Mouse (Mus musculus): ENCODE data around the gene 4833439L19Rik. TPM values are rescaled to one million over a fixed set of nuclear protein-coding genes. Genes with fewer than 3 reads are reported as not detected.

The 4833439L19Rik gene
- 31.9 to 42.3 TPM (median 38.0 TPM) in 4 replicates for total RNA-seq (2023)

GRCm38 (mm10) chr13:54565201-54565581 is at the start of gene 4833439L19Rik:
TSS of gene 4833439L19Rik (minus strand) at chr13:54565435.

GRCm38 (mm10) chr13:54610972-54611754 is 45.9 kb upstream of the 4833439L19Rik start, which contains the start of gene Cltb:
TSS of gene Cltb (minus strand) at chr13:54611344.

GRCm38 (mm10) chr13:54589996-54590951 is 25.0 kb upstream of the 4833439L19Rik start, which contains the start of the genes Nop16 and Higd2a:
TSS of gene Nop16 (minus strand) at chr13:54590090.
TSS of gene Higd2a (plus strand) at chr13:54590207.

GRCm38 (mm10) chr13:54574854-54575481 is 9.7 kb upstream of the 4833439L19Rik start, which contains the start of gene Arl10:
TSS of gene Arl10 (plus strand) at chr13:54575015.

GRCm38 (mm10) chr13:54503604-54504521 is 61.4 kb downstream of the 4833439L19Rik start, which contains the start of gene Simc1:
TSS of gene Simc1 (plus strand) at chr13:54503779.

Other genes with a start within 250 kb of the 4833439L19Rik start
- gene Cplx2, start 194.1 kb downstream of the 4833439L19Rik start, total RNA-seq (2023), result 4.4 to 7.1 TPM (median 6.5 TPM) in 4 replicates
- gene Thoc3, start 96.6 kb downstream of the 4833439L19Rik start, total RNA-seq (2023), result 19.9 to 31.8 TPM (median 22.3 TPM) in 4 replicates
- 20.6 to 27.1 TPM (median 24.9 TPM) in 4 replicates for gene Simc1, start 61.7 kb downstream of the 4833439L19Rik start, total RNA-seq (2023)
- gene Arl10, start 9.6 kb upstream of the 4833439L19Rik start, total RNA-seq (2023), result 4.6 to 10.3 TPM (median 9.0 TPM) in 4 replicates
- 15.0 to 25.6 TPM (median 18.9 TPM) in 4 replicates for gene Nop16, start 24.7 kb upstream of the 4833439L19Rik start, total RNA-seq (2023)
- 53.9 to 59.8 TPM (median 56.6 TPM) in 4 replicates for gene Higd2a, start 24.8 kb upstream of the 4833439L19Rik start, total RNA-seq (2023)
- gene Cltb, start 45.9 kb upstream of the 4833439L19Rik start, total RNA-seq (2023), result 20.9 to 25.5 TPM (median 21.3 TPM) in 4 replicates
- 55.6 to 66.1 TPM (median 59.9 TPM) in 4 replicates for gene Faf2, start 56.3 kb upstream of the 4833439L19Rik start, total RNA-seq (2023)
- gene Rnf44, start 128.5 kb upstream of the 4833439L19Rik start, total RNA-seq (2023), result 256 to 280 TPM (median 267 TPM) in 4 replicates
- not detected in 4 replicates for gene Cdhr2, start 136.0 kb upstream of the 4833439L19Rik start, total RNA-seq (2023)
- gene Gprin1, start 184.4 kb upstream of the 4833439L19Rik start, total RNA-seq (2023), result not detected in 4 replicates
- not detected in 4 replicates for gene Sncb, start 201.2 kb upstream of the 4833439L19Rik start, total RNA-seq (2023)
- gene Eif4e1b, start 218.6 kb upstream of the 4833439L19Rik start, total RNA-seq (2023), result not detected in 4 replicates
- gene Tspan17, start 223.9 kb upstream of the 4833439L19Rik start, total RNA-seq (2023), result 3.1 to 12.3 TPM (median 7.9 TPM) in 4 replicates